Mouse (Mus musculus) right cerebral cortex, postnatal 25 days (tissue): ENCODE results near the gene Cic.

Experiments used
- DNase-seq: peaks from one replicate; pipeline ENCODE4 v3.0.0; 2022

The Cic gene

DNA sequence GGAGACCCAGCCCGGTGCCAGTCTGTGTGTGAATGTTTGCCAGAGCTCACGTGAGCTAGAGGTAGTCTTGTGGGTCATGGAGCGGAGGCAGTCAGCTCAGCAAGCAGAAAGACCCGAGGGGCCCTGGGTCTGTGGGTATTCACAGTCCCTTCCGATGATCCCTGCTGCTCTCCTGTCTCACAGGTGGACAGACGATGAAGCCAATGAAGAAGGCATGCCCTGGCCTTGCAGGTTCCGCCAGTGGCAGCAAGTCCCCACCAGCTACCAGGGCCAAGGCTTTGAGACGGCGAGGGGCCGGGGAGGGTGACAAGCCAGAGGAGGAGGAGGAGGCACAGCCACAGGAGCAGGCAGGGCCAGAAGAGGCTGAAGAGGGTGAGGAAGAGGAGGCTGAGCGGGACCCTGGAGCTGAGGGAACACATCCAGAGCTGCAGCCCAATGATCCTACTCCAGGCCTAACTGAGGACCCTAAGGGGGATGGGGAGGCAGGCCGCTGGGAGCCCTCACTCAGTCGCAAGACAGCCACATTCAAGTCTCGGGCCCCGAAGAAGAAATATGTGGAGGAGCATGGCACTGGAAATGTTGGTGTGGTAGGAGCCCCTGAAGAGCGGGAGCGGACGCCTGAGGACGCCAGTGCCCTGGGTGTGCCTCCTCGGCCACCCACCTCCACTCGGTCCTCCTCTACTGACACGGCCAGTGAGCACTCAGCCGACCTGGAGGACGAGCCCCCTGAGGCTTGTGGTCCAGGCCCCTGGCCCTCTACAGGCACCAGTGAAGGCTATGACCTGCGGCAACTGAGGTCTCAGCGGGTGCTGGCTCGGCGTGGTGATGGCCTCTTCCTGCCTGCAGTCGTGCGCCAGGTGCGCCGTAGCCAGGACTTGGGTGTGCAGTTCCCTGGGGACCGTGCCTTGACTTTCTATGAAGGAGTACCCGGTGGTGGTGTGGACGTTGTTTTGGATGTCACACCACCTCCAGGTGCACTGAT is 3.4 kb downstream of the Cic start:
- DNase-seq, result no peak

DNA sequence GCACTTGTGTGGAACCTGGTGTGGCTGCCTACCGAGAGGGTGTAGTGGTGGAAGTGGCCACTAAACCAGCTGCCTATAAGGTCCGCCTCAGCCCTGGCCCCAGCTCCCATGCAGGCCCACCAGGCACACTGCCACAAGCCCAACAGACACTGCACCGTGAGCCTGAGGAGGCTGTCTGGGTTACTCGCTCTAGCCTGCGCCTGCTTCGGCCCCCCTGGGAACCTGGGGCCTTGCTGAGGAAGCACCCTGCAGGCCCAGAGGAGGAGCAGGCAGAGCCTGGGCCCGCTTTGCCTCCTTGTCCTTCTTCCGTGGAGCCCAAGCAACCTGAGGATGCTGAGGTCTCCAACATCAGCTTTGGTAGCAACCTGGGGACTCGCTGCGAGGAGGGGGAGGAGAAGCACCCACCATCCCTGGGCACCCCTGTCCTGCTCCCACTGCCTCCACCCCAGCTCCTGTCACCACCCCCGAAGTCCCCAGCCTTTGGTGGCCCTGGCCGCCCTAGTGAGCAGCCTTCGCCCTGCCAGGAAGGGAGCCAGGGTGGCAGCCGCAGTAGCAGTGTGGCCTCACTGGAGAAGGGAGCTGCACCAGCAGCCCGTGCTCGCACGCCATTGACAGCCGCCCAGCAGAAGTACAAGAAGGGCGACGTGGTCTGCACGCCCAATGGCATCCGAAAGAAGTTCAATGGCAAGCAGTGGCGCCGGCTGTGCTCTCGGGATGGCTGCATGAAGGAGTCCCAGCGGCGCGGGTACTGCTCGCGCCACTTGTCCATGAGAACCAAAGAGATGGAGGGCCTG is 4.3 kb downstream of the Cic start:
- DNase-seq, result no peak

- no peak for DNase-seq
Observed at GRCm38 (mm10) chr7:25272445-25273258, 5.1 kb downstream of the Cic start.

DNA sequence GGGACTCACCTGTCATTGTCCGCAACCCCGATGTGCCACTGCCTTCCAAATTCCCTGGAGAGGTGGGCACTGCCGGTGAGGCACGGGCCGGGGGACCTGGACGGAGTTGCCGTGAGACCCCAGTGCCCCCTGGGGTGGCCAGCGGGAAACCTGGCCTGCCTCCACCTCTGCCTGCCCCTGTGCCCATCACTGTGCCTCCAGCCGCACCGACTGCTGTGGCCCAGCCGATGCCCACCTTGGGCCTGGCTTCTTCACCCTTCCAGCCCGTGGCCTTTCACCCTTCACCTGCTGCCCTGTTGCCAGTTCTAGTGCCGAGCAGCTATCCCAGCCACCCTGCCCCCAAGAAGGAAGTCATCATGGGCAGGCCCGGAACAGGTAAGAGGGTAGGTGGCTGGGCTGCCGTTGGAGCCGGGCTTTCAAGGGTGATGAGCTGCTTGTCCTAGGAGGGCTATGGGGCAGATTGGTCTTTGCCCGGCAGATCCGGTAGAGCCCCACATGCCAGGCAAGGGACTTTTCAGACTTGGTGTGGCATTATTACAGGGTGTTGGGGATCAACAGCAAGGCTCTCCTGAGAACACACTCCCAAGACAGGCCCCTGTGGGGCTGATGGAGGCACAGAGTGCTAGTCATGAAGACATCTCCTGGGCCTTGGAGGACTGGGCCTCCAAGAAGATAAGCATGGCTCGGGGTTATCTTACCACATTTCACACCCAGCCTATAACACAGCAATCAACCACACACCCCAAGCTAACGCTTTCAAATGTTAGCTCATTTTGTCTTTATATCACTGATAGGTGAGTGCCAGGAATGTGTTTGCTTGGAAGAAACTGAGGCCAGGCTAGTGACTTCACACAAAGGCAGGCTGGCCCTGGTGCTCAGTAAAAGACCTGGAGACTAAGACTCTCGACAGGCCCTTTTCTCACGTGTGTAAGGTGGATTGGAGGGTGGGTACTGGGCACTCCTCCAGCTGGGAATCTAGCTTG is 6.0 kb downstream of the Cic start:
- DNase-seq, result no peak

GRCm38 (mm10) chr7:25274571-25274970 is 7.1 kb downstream of the Cic start:
- DNase-seq, result no peak

DNA sequence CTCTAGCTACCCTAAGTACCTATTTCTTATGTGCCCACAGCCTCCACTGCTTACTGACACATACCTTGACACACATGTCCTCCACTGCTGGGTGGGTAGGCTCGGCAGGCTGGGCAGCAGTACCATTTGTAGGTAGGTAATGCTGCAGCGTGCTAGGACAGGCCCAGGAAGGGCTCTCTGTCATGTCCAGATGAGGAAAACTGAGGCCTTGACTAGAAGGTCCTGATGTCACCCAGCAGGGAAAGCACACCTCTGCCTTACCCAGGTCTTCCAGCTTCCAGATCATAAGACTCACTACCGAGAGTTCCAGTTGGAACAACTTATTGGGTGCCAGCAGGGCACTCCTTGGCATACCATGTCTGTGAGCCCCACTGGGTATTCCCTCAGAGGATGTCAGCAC is 7.5 kb downstream of the Cic start:
- no peak for DNase-seq

GRCm38 (mm10) chr7:25275555-25276298 is 8.2 kb downstream of the Cic start:
- no peak for DNase-seq

- DNase-seq, result no peak
Observed at GRCm38 (mm10) chr7:25277405-25277804, 9.9 kb downstream of the Cic start.

- no peak for DNase-seq
Observed at GRCm38 (mm10) chr7:25277998-25278340, 10.5 kb downstream of the Cic start.

DNA sequence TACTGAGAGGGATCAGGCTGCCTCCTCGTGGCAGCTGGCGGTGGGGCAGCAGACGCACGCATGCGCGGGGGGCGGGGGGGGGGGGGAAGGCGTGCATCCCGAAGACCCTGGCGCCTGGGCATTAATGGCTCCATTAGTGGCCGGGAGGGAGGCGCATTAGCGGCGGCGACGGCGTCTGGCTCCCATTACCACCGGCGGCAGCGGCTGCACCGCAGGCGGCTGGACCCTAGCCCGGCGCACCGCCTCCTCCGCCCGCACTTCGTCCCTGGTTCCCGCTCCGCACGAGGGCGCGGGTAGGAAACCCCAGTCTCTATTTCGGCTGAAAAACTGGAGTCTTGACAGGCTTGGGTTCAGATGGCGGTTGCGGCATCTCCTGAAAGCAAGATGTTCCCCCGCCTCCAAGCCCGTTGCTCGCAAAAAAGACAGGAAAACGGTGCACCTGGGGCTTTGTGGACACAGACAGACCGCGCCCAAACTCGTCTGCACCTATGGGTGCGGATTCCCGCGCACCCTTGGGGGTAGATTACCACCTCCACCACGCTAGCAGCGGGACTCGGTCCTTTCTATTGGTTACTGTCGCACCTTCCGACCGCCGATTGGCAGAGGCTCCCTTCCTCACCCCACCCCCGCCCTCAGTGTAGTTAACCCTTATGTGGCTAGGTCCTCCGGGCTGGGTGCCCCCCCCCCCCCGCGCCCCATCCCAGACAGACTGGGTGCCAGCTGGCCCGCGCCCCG is 11.0 kb downstream of the Cic start:
- DNase-seq, result peak; percentile 87

DNA sequence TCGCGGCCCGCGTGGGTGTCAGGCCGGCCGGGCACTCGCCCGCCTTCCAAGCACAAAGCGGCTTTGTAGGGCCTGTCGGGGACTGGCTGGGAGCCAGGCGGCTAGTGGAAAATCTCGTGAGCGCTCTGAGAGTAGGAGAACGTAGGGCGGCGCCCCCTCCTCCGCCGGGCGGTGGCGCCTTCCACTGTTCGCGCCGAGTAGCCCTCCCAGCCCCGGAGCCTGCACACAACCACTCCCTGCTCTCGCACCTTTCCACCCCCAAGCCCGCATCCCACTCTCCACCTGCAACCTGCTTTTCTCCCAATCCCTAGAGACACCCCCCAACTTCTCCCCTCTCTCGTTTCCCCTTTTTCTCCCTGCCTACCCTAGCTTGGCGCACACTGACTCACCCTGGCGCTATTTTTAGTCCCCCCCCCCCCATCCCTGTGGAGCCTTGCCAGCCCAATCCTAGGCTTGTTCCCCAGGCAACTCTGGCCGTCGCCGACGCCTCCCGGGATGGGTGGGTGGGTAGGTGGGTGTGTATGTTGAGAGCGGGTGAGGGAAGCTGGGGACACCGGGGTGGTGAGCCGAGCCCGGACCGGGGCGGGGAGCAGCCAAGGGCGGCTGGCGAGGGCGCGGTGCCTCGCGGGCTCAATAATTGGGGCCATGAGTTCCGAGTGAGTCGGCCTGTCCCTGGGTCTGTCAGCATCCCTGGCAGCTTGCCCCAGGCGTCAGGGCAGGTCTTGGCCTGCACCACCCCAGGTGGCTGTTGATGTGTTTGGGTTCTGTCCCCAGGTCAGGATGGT is 11.8 kb downstream of the Cic start:
- peak; percentile 89 for DNase-seq

DNA sequence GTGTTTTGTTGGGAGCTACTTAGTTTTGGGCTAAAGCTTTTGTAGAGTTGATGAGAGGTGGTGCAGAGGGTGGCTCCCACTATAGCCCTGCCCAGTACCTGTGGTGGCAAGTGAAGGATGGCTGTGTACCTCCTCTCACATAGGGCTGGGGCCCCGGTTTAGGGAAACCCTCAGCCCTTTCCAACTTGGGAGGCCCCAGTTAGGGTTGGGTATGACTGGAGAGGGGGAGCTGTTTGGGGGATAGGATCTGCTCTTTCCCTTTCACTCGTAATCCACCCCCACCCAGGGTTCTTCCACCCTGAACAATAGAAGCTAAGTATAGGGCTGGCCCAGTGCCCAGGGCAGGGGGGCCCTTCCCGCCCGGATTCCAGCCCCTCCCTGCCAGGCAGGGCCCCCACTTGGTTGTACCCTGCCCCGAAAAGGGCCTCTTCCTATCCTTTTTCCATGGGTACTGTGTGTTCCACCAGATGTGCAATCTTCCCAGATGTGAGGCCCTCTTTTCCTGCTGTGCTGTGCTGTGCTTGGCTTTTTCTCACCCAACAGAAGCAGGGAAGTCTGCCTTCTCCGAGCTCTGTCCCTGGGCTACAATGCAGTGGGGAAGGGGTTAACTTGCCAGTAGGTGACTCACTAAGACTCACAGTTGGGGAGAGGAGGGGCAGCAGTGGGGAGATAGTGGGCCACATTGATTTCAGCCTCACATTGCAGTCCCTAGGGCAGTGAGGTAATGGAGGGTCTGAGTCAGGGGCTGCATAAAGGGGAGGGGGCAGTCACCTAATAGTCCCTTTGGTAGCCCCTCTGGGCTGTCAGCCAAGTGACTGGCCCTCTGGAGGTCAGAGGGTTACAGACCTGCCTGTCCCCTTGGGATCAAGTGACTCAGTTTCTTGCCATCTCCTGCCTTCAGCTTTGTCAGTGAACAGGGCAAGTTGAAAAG is 12.6 kb downstream of the Cic start:
- no peak for DNase-seq

GRCm38 (mm10) chr7:25281166-25281733 is 13.7 kb downstream of the Cic start:
- DNase-seq, result no peak

GRCm38 (mm10) chr7:25281734-25282601 is 14.5 kb downstream of the Cic start:
- peak; percentile 95 for DNase-seq

DNA sequence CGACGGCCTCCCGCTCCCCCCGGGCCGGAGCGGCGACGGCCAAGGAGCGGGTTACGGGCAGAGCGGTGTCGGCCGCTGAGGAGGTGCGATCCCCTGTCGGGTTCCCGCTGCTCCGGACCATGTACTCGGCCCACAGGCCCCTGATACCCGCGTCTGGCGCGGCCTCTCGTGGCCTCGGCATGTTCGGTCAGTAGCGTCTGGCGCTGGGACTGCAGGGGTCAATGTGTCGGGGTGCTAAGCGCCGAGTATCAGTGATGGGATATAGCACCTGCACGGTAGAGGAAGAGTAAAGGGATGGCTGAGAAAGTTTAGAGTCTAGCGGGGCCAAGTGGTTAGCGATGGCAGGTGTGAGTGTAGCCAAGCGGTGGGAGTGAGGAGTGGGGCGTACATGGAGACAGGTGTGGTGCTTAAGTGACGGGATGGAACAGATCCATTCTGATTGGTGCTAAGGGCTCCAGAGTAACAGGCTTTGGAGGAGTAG is 15.3 kb downstream of the Cic start:
- DNase-seq, result no peak

DNA sequence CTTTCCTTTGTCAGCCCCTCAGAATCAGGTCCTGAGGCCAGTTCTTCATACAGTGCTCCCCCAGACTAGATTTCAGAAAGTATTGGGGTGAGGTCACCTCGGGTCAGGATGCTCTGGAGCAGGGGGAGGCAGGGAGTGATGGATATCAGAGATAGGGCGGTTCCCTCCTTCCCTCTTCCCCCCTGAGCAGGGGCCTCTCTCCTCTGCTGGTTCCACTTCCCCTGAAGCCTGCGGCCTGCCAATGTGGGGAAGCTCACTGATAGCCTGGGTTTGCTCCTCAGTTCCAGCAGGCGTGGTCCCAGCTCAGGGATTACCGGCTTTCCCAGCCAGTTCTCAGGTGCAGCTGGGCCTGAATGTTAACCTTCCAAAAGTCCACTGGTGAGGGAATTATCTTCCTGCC is 16.1 kb downstream of the Cic start:
- no peak for DNase-seq

- no peak for DNase-seq
Observed at GRCm38 (mm10) chr7:25284171-25284570, 16.7 kb downstream of the Cic start.
